ENCODE assay signal across 9 mouse cellular contexts in the genomic region with DNA sequence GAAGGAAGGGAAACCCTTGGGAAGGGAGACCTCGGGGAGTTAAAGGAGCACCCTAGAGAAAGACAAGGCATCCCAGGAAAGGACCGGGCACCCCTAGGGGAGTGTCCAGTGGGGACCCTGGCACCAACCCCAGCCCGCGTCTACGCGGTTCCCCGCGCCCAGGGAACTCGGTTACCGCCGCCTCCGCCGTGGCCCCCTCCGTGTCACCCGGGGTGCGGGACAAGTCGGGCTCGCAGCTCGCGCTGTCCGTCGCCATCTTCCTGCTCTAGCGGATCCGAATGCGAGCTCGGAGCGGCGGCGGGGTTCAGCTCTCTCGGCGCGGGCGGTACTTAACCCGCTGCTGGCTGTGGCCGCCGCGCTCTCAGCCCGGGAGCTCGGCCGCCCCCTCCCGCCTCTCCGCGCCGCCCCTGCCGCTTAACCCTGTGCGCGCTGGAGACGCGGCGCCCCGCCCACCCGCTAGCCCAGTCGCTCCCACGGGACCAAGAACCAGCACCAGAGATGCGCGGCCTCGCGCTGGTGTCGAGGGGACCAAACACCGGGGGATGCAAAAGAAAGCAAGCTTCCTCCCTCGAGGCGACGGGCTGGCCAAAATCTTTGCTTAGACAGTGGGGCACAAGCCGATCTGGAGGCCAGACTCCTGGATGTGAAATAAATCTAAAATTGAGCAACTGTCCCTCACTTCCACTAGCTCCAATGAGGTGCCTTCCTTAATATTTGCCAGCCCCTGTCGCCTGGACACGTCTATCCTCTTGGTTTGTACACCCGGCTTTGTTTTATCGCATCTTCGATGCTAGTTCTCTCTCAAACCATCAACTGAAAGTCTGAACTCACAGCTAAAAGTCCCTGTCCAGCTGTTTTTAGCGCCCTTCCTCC. TPM values are rescaled to one million over a fixed set of nuclear protein-coding genes. Genes with fewer than 3 reads are reported as not detected.
DNase-seq lines count a peak whose midpoint lies in the region; ATAC-seq and TF ChIP-seq lines count a peak whose summit lies in the region.
"Had no signal": no experiment of that assay in that cellular context is flagged by ENCODE, and none has a peak within 500 bp of the region (broad histone marks: within the 10 kb centered on the region; RNA-seq: fewer than 3 reads in every experiment).

A gene (minus strand): TSS at position 364 of the 873 bp plus-strand sequence.

- peaks cover 11% of the 10 kb centered on the region for H3K27me3 ChIP-seq in spleen, adult 2 months (ENCODE audit: control insufficient read depth, insufficient read depth, low read length)
- H3K27me3 ChIP-seq in embryonic facial prominence, embryonic 13.5 days, result peaks cover 10% of the 10 kb centered on the region
- peaks cover 10% of the 10 kb centered on the region; the same call in 1 of the 2 replicates for H3K27me3 ChIP-seq in limb, embryonic 13.5 days
- H3K27me3 ChIP-seq in midbrain, embryonic 15.5 days (replicated peaks), result no peaks in the 10 kb centered on the region
- no peaks in the 10 kb centered on the region for H3K27me3 ChIP-seq in testis, adult 2 months (ENCODE audit: control insufficient read depth, insufficient read depth, low read length)

- peak within 1 kb of the TSS; percentile 12; the same call in 1 of the 2 replicates for H3K4me3 ChIP-seq in spleen, adult 2 months (ENCODE audit: extremely low read depth, insufficient read depth, insufficient read length)
- peak within 1 kb of the TSS; percentile 74 for H3K4me3 ChIP-seq in embryonic facial prominence, embryonic 13.5 days
- H3K4me3 ChIP-seq in limb, embryonic 13.5 days, result peak within 1 kb of the TSS; percentile 72
- H3K4me3 ChIP-seq in midbrain, embryonic 15.5 days, result peak within 1 kb of the TSS; percentile 81
- H3K4me3 ChIP-seq in testis, adult 2 months (ENCODE audit: control insufficient read depth, low read depth, low read length), result peak within 1 kb of the TSS; percentile 76

- no peak for DNase-seq in spleen, adult 2 months (ENCODE audit: low read depth in 1 of 2, low spot score in 2 of 2)
- DNase-seq in spleen, adult 12 weeks (ENCODE audit: low spot score), result no peak
- DNase-seq in heart, adult 8-10 months (ENCODE audit: low spot score), result peak; percentile 25
- DNase-seq in kidney, adult 8-10 months, result peak; percentile 44 to 50

- no peak for TF ChIP-seq POLR2A in spleen, adult 2 months (IDR thresholded peaks at IDR 0.05; ENCODE audit: low read depth, low read length)
- TF ChIP-seq POLR2A in testis, adult 2 months (IDR thresholded peaks at IDR 0.05; ENCODE audit: control insufficient read depth, low read depth, low read length), result no peak

- peak within 1 kb of the TSS; percentile 82 for H3K9ac ChIP-seq in embryonic facial prominence, embryonic 13.5 days
- H3K9ac ChIP-seq in limb, embryonic 13.5 days, result peak within 1 kb of the TSS; percentile 88
- H3K9ac ChIP-seq in midbrain, embryonic 15.5 days, result peak within 1 kb of the TSS; percentile 82

- ATAC-seq in embryonic facial prominence, embryonic 13.5 days (ENCODE audit: insufficient number of reproducible peaks, insufficient read depth, low FRiP score, low TSS enrichment, low read depth), result peak; percentile 92
- ATAC-seq in limb, embryonic 13.5 days (ENCODE audit: low FRiP score, low read depth), result peak; percentile 95
- ATAC-seq in midbrain, embryonic 15.5 days (replicated peaks), result peak; percentile 97

- no peaks in the 10 kb centered on the region for H3K9me3 ChIP-seq in embryonic facial prominence, embryonic 13.5 days
- 0 out of 2 replicates have a peak, but pooled peaks cover 4% of the 10 kb centered on the region for H3K9me3 ChIP-seq in limb, embryonic 13.5 days
- no peaks in the 10 kb centered on the region for H3K9me3 ChIP-seq in midbrain, embryonic 15.5 days

- H3K4me1 ChIP-seq in spleen, adult 2 months (ENCODE audit: control insufficient read depth, insufficient read depth, insufficient read length), result no peaks in the 10 kb centered on the region
- H3K4me1 ChIP-seq in embryonic facial prominence, embryonic 13.5 days, result peaks cover 14% of the 10 kb centered on the region
- H3K4me1 ChIP-seq in limb, embryonic 13.5 days, result peaks cover 28% of the 10 kb centered on the region
- peaks cover 13% of the 10 kb centered on the region for H3K4me1 ChIP-seq in midbrain, embryonic 15.5 days
- peaks cover 4% of the 10 kb centered on the region for H3K4me1 ChIP-seq in testis, adult 2 months (ENCODE audit: control insufficient read depth, insufficient read depth, low read length)

- TF ChIP-seq CTCF in spleen, adult 2 months (IDR thresholded peaks at IDR 0.05; ENCODE audit: extremely low read depth, insufficient read depth, insufficient read length, insufficient replicate concordance), result no peak
- no peak for TF ChIP-seq CTCF in testis, adult 2 months (IDR thresholded peaks at IDR 0.05; ENCODE audit: control insufficient read depth, insufficient read depth, insufficient replicate concordance, low read depth, low read length)

- WGBS in spleen, adult 2 months, result 5% methylated on average over 70 of the region's 70 CpGs
- WGBS in embryonic facial prominence, embryonic 13.5 days, result under 1% methylated on average over 70 of the region's 70 CpGs
- 1% methylated on average over 63 of the region's 70 CpGs for WGBS in limb, embryonic 13.5 days
- under 1% methylated on average over 70 of the region's 70 CpGs for WGBS in midbrain, embryonic 15.5 days

- no peaks in the 10 kb centered on the region for H3K36me3 ChIP-seq in spleen, adult 2 months (ENCODE audit: control insufficient read depth, insufficient read depth, low read length)
- no peaks in the 10 kb centered on the region for H3K36me3 ChIP-seq in embryonic facial prominence, embryonic 13.5 days
- H3K36me3 ChIP-seq in limb, embryonic 13.5 days, result no peaks in the 10 kb centered on the region
- no peaks in the 10 kb centered on the region for H3K36me3 ChIP-seq in midbrain, embryonic 15.5 days (replicated peaks)
- no peaks in the 10 kb centered on the region for H3K36me3 ChIP-seq in testis, adult 2 months (ENCODE audit: control insufficient read depth, insufficient read depth, low read length)

- H3K4me2 ChIP-seq in embryonic facial prominence, embryonic 13.5 days, result peak within 1 kb of the TSS; percentile 87
- H3K4me2 ChIP-seq in limb, embryonic 13.5 days (replicated peaks), result peak within 1 kb of the TSS; percentile 87
- H3K4me2 ChIP-seq in midbrain, embryonic 15.5 days, result peak within 1 kb of the TSS; percentile 61

- H3K27ac ChIP-seq in spleen, adult 2 months (ENCODE audit: insufficient read depth, low read length), result no peak within 1 kb of the TSS
- no peak within 1 kb of the TSS for H3K27ac ChIP-seq in embryonic facial prominence, embryonic 13.5 days
- H3K27ac ChIP-seq in limb, embryonic 13.5 days, result peak within 1 kb of the TSS; percentile 34; the same call in 1 of the 2 replicates
- peak within 1 kb of the TSS; percentile 89 for H3K27ac ChIP-seq in midbrain, embryonic 15.5 days
- H3K27ac ChIP-seq in testis, adult 2 months (ENCODE audit: control insufficient read depth, insufficient read depth, low read depth, low read length), result no peak within 1 kb of the TSS

RNA-seq across cellular contexts. Expression of the gene that starts here (rescaled TPM):
- polyA plus RNA-seq in spleen, adult 2 months (2012; rRNA removed), result 0.70 and 0.77 TPM in 2 replicates
- 22.3 and 26.2 TPM in 2 replicates for polyA plus RNA-seq in embryonic facial prominence, embryonic 13.5 days (2015; fragmentation: Nextera tagmentation; extraction: Ambion mirVana)
- 1 to 10 TPM; 1.1 to 3.4 (median 1.8) TPM for total RNA-seq in heart, adult 8-10 months (2022)
- 31.6 and 34.0 TPM in 2 replicates for polyA plus RNA-seq in limb, embryonic 13.5 days (2015; fragmentation: Nextera tagmentation; extraction: Ambion mirVana)
- polyA plus RNA-seq in midbrain, embryonic 15.5 days (2015; fragmentation: Nextera tagmentation; extraction: Ambion mirVana), result 51.0 and 62.7 TPM in 2 replicates
- polyA plus RNA-seq in testis, adult 2 months (2012; rRNA removed), result 1.2 and 1.3 TPM in 2 replicates
- total RNA-seq: neutrophil, adult 5-6 weeks had no signal

Comparison
In these comparisons a context has a peak if more than half of its experiments do, and no peak if none do; other contexts are left out.
1. RNA of the gene that starts here (polyA plus RNA-seq): 51.0 to 62.7 TPM in midbrain, embryonic 15.5 days, 31.6 to 34.0 TPM in limb, embryonic 13.5 days and 22.3 to 26.2 TPM in embryonic facial prominence, embryonic 13.5 days; 1.2 to 1.3 TPM in testis, adult 2 months and 0.70 to 0.77 TPM in spleen, adult 2 months; every median in the first group is over 10 times any median in the second.
2. DNase-seq: peak in heart, adult 8-10 months (single experiment) and kidney, adult 8-10 months (2 of 2); none in spleen, adult 2 months (0 of 2) and spleen, adult 12 weeks (single experiment).
3. H3K27ac ChIP-seq: peak in limb, embryonic 13.5 days (single experiment) and midbrain, embryonic 15.5 days (single experiment); none in spleen, adult 2 months (single experiment), embryonic facial prominence, embryonic 13.5 days (single experiment) and testis, adult 2 months (single experiment).
4. H3K4me3 ChIP-seq: peak in every context shown above with its lines; median percentile 81 in midbrain, embryonic 15.5 days; 76 in testis, adult 2 months; 74 in embryonic facial prominence, embryonic 13.5 days; 72 in limb, embryonic 13.5 days; 12 in spleen, adult 2 months.
5. Peak in every context shown above with its lines, with median percentiles within 50 percentile points of each other: ATAC-seq, H3K4me2 ChIP-seq and H3K9ac ChIP-seq.